Mouse (Mus musculus) liver, embryonic 14.5 days (tissue): ENCODE data around the gene BC048403. TPM values are rescaled to one million over a fixed set of nuclear protein-coding genes. Genes with fewer than 3 reads are reported as not detected.

Experiments
- ATAC-seq: fragments of 200-750 bp; cut with Nextera tagmentation; 2 replicates; pipeline ENCODE4 v1.8.0; 2017; ENCODE audit warnings: moderate number of reproducible peaks, mild to moderate bottlenecking, moderate library complexity; ENCODE audit not compliant: insufficient read depth
- DNase-seq, 3 experiments: peaks; one replicate each; pipeline ENCODE4 v3.0.0-alpha.2; 2012 to 2013; ENCODE audit warnings: low read depth in 3 of 3, low spot score in 3 of 3
- H3K27ac ChIP-seq: fragments of 300-500 bp; sonication (generic); 2 replicates; pipeline ENCODE4 v1.5.1; 2014; ENCODE audit warnings: moderate library complexity, mild to moderate bottlenecking, control low read depth, inconsistent platforms
- H3K27me3 ChIP-seq: fragments of 300-500 bp; sonication (generic); 2 replicates; pipeline ENCODE4 v1.6.1; 2014; ENCODE audit warnings: mild to moderate bottlenecking, low read length, moderate library complexity; ENCODE audit not compliant: control insufficient read depth, insufficient read depth
- H3K36me3 ChIP-seq: fragments of 300-500 bp; sonication (generic); replicated peaks from 2 replicates; pipeline ENCODE4 v1.6.1; 2014; ENCODE audit warnings: low read depth; ENCODE audit not compliant: control insufficient read depth, insufficient read depth
- H3K4me1 ChIP-seq, 2 experiments: fragments of 200-500 bp in 1 of 2; fragments of 300-500 bp in 1 of 2; sonication (generic) in 1 of 2; replicated peaks; 2 replicates each; pipeline ENCODE4 v1.6.1; 2012 to 2014; ENCODE audit warnings: antibody characterized with exemption in 1 of 2, inconsistent platforms in 1 of 2, low read length in 1 of 2; ENCODE audit not compliant: control insufficient read depth in 2 of 2, insufficient read depth in 2 of 2
- H3K4me2 ChIP-seq: fragments of 300-500 bp; sonication (generic); 2 replicates; pipeline ENCODE4 v1.6.1; 2014; ENCODE audit warnings: low read depth, mild to moderate bottlenecking, control low read depth, moderate library complexity
- H3K4me3 ChIP-seq, 2 experiments: fragments of 200-500 bp in 1 of 2; fragments of 300-500 bp in 1 of 2; sonication (generic) in 1 of 2; 2 replicates each; pipeline ENCODE4 v1.5.1; 2012 to 2014; ENCODE audit warnings: low read depth in 2 of 2, low read length in 2 of 2, mild to moderate bottlenecking in 2 of 2, control low read depth in 1 of 2, inconsistent platforms in 1 of 2, moderate library complexity in 1 of 2; ENCODE audit not compliant: insufficient read depth in 1 of 2
- H3K9ac ChIP-seq: fragments of 300-500 bp; sonication (generic); replicated peaks from 2 replicates; pipeline ENCODE4 v1.6.1; 2014; ENCODE audit warnings: mild to moderate bottlenecking, control low read depth, moderate library complexity
- H3K9me3 ChIP-seq: fragments of 300-500 bp; sonication (generic); 2 replicates; pipeline ENCODE4 v1.6.1; 2016; ENCODE audit warnings: low read length, mixed read lengths; ENCODE audit not compliant: control insufficient read depth
- CTCF ChIP-seq: IDR thresholded peaks from 2 replicates; pipeline ENCODE4 v1.5.1; 2016; ENCODE audit warnings: antibody characterized with exemption, low read depth, control low read depth
- EP300 ChIP-seq: IDR thresholded peaks from 2 replicates; pipeline ENCODE4 v1.6.1; 2016; ENCODE audit warnings: antibody characterized with exemption, low read depth
- WGBS: fragments of 180-500 bp; shearing (Covaris S2); extraction: QIAGEN DNeasy Blood & Tissue Kit; methylation state at CpG from one replicate; pipeline ENCODE4 v1.1.7; 2014; ENCODE audit not compliant: insufficient replicate concordance; 5-methylcytosine and 5-hydroxymethylcytosine counted together
- polyA plus RNA-seq, 2 experiments: library from polyadenylated mRNA; depleted of rRNA in 1 of 2; stranded (reverse) in 1 of 2; unstranded in 1 of 2; fragments of >200 nt; fragmentation: Nextera tagmentation in 1 of 2; extraction: Ambion mirVana in 1 of 2; gene quantifications; 2 replicates each; pipeline versions ENCODE4 v1.2.1 to v1.2.3; 2012 to 2014

Gene BC048403
- polyA plus RNA-seq, 2 experiments: 1.8 to 2.3 TPM

DNA sequence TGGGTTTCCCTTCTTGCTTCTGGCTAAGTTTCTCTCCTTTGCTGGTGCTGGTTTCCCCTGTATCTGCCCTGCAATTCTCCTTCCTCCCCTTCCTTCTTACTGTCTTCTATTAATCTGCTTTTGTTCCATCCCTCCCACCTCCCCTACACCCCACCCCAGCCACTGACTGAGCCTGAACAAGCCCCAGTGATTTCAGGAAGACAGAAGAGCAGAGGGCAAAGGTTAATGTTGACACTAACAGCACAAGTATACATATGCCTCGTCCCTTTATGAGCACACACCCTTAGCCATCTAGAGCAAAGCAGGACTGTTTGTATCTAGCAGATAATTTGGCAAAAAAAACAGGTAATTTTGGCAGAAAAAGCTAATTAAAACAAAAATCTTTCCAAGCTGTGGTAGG is 16.1 kb downstream of the BC048403 start:
- TF ChIP-seq CTCF (no peak), EP300 (no peak)
- ATAC-seq (no peak), DNase-seq (no peak)
- no peaks in the 10 kb centered on the region for H3K36me3 ChIP-seq
- no peak overlapping the region for H3K4me2 ChIP-seq
- H3K4me3 ChIP-seq: no peak overlapping the region
- no peak overlapping the region for H3K9ac ChIP-seq
- 22% methylated on average over 1 of the region's 1 CpGs for WGBS
- H3K27ac ChIP-seq: no peak overlapping the region
- H3K4me1 ChIP-seq: no peaks in the 10 kb centered on the region
- H3K27me3 ChIP-seq: no peaks in the 10 kb centered on the region
- no peaks in the 10 kb centered on the region for H3K9me3 ChIP-seq

DNA sequence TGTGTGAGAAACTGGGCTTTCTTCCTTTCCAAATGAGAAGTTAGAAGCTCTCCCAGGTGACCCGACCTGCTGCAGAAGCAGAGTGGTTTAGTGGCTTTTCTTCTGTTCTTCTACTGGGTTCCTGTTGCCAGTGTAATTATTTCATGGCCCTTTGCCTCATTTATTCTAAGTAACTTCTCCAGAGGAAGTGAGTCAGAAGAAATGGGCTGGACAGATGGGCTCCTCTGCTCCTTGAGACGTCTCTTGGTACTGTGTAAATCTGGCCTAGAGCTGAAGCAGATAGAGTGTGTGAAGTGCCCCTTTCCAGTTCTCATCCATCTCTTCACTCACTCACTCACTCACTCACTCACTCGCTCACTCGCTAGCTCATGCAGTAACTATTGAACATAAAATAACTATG is 16.9 kb downstream of the BC048403 start:
- no peak overlapping the region for H3K27ac ChIP-seq
- ATAC-seq (no peak), DNase-seq (no peak)
- no peak overlapping the region for H3K4me3 ChIP-seq
- 53% methylated on average over 4 of the region's 4 CpGs for WGBS
- H3K36me3 ChIP-seq: no peaks in the 10 kb centered on the region
- no peaks in the 10 kb centered on the region for H3K4me1 ChIP-seq
- no peak for TF ChIP-seq EP300
- no peak for TF ChIP-seq CTCF
- no peaks in the 10 kb centered on the region for H3K27me3 ChIP-seq
- H3K9me3 ChIP-seq: no peaks in the 10 kb centered on the region
- no peak overlapping the region for H3K9ac ChIP-seq
- no peak overlapping the region for H3K4me2 ChIP-seq

DNA sequence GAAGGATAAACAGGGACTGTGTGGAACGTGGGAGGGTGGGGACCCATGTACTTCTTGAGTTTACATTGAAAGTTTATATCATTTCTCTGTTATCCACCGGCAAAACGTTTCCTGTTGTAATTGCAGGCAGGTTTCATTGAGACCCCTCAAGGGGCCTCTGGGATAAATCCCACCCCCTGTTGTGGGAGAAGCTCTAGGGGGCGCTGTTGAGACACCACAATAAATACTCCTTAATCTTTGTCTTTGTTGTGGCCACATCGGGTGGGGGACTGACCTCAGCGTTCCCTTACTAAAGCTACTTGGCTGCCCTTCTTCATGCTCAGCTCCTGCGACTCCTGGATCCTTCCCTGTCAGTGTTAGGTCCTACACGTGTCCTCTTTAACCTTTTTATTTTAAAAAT is 19.4 kb downstream of the BC048403 start:
- H3K27me3 ChIP-seq: no peaks in the 10 kb centered on the region
- H3K36me3 ChIP-seq: no peaks in the 10 kb centered on the region
- no peaks in the 10 kb centered on the region for H3K9me3 ChIP-seq
- H3K4me2 ChIP-seq: no peak overlapping the region
- no peak overlapping the region for H3K27ac ChIP-seq
- DNase-seq: no peak
- no peaks in the 10 kb centered on the region for H3K4me1 ChIP-seq
- TF ChIP-seq EP300 (no peak), CTCF (peak; percentile 40)
- H3K4me3 ChIP-seq: no peak overlapping the region
- 46% methylated on average over 8 of the region's 8 CpGs for WGBS
- no peak for ATAC-seq
- no peak overlapping the region for H3K9ac ChIP-seq

DNA sequence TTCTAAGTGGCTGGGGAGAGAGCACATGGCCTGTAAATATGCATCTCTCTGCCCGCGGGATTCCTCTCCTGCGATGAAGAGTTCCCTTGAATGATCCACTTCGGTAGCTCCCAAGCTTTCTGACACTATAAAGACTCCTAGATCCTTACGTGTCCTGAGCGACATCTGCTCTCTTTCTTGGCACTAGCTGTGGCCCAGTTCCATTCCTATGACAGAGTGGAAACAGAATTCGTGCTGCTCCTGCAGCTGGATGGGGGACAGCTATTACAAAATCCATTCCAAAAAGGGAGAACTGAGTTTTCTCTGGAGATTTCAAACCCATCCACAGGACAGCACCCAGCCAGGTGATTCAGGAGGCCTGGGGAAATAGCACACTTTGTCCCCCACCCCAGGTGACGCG is 22.4 kb downstream of the BC048403 start:
- no peak overlapping the region for H3K9ac ChIP-seq

DNA sequence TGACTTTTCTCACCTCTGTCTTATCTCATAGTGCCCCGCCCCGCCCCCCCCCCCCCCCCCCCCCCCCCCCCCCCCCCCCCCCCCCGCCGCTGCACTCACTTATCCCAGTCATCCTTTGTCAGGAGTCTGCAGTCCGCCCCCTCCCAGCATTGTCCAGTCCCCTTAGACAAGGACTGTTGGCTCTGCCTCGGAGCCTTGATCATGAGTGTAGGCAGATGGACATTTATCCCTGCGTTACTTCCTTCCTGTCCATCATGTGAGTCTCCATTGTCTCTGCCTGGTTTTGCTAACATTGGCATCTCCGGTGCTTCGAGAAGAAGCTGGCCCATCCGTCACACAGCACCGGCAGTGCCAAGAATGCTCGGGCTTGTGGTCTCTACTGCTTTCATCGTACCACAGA is 23.5 kb downstream of the BC048403 start:
- Histone ChIP-seq H3K9ac (no peak overlapping the region), H3K9me3 (no peaks in the 10 kb centered on the region), H3K4me2 (no peak overlapping the region), H3K36me3 (no peaks in the 10 kb centered on the region), H3K27ac (no peak overlapping the region), H3K4me1 (no peaks in the 10 kb centered on the region), H3K27me3 (no peaks in the 10 kb centered on the region), H3K4me3 (no peak overlapping the region)
- WGBS: 71% methylated on average over 9 of the region's 13 CpGs
- ATAC-seq (no peak), DNase-seq (no peak)
- TF ChIP-seq EP300: no peak
- no peak for TF ChIP-seq CTCF

More for the DNA sequence above, 22.4 kb downstream of the BC048403 start:
- no peak overlapping the region for H3K4me3 ChIP-seq
- H3K9me3 ChIP-seq: no peaks in the 10 kb centered on the region
- no peak for DNase-seq
- H3K4me2 ChIP-seq: no peak overlapping the region
- H3K27ac ChIP-seq: no peak overlapping the region
- no peaks in the 10 kb centered on the region for H3K4me1 ChIP-seq
- ATAC-seq: no peak
- no peaks in the 10 kb centered on the region for H3K27me3 ChIP-seq
- 80% methylated on average over 9 of the region's 9 CpGs for WGBS
- TF ChIP-seq CTCF: no peak
- no peaks in the 10 kb centered on the region for H3K36me3 ChIP-seq
